Mouse (Mus musculus) MN1 (cell line): ENCODE results near the gene Olfr792.

Experiments used
- DNase-seq: peaks from one replicate; pipeline ENCODE4 v3.0.0-alpha.2; 2016; ENCODE audit warnings: low spot score

The Olfr792 gene

DNA sequence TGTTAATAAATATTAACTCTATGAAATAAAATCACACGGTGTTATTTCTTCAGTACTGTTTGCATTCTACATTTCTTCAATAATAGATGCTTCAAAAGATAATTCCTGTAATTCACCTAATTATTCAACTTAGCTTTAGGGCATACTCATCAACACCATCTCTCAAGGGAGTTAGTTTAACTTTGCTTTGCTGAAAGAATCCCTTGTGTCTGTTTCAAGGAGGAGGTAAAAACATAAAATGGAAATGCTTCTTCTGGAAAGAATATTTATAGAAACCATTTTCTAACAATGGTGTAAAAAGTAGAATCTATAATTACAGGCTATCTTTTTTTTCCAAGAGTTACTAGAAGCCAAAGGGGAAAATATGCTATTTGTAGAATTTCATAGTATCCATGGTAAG lies at the start of gene Olfr792:
Gene Olfr792 (plus strand): TSS at position 301 of the 400 bp plus-strand sequence.
- DNase-seq: no peak

DNA sequence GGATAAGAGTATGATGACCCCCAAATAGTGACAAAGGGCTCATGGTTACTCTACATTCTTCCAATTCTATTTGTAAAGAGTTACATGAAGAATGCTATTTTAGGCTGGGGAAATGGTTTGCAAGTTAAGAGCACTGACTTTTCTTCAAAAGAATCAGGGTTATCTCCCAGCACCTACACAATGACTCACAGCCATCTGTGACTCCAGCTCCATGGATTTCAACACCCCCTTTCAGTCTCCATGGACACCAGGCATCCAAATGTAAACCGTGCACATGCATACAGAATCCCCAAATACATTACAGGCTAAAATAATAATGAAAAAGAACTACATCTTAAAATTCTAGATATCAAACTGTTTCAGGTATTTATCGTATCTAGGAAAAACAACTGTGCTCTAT lies 48.9 kb upstream of the Olfr792 start:
- no peak for DNase-seq

DNA sequence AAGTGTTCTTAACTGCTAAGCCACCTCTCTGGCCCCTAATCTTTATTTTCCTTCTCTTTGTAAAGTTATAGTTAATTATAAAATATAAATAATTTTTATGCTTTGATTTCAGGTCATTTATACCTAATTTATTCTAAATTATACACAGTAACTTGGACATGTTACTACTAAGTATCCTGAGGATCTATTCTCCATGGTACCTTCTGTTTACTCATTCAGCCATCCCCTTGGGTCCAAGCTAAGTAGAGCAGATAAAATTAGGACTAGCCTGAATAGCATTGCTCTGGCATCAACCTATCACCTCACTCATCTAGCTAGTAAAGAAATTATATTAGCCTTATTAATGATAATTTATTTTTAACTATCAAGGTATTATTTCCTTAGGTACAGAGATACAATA lies 40.8 kb upstream of the Olfr792 start, which contains the start of gene Olfr790:
Gene Olfr790 (plus strand): TSS at position 301 of the 400 bp plus-strand sequence.
- no peak for DNase-seq

DNA sequence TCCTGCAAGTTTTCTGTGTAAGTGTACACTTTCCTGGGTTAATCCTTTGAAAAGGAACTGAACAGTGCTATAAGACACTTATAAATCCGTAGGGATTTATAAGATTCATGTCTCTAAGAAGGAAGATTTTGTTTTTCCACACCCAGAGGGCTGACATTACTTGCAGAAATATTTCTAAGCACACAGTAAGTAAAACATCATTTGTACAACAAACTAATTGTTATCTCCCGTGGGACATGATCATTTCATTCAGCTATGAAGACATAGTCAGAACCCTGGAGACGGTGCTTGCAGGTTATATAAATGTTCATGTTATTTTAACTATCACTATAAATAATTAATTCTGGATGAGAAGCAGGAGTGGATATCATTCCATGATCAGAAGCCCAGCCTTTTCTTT lies 17.5 kb upstream of the Olfr792 start, which contains the start of gene Olfr791:
Gene Olfr791 (plus strand): TSS at position 301 of the 400 bp plus-strand sequence.
- no peak for DNase-seq

DNA sequence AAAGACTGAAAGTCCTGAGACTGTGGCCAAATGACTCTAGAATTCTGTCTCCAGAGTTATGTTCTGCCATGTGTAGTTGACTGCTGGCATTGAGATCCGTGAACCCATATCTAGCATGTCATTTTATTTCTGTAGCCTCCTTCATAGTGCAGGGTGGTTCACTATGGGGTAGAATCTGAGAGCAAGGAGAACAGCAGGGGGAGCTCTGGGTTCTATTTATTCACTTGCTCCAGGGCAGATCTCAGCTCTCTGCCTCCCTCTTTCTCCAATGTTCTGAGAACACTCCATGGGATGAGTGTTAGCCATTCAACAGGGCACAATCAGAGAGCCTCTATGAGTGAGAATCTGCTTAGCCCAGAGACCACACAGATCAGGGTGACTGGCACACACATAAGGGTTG lies 10.4 kb downstream of the Olfr792 start:
- DNase-seq: no peak

DNA sequence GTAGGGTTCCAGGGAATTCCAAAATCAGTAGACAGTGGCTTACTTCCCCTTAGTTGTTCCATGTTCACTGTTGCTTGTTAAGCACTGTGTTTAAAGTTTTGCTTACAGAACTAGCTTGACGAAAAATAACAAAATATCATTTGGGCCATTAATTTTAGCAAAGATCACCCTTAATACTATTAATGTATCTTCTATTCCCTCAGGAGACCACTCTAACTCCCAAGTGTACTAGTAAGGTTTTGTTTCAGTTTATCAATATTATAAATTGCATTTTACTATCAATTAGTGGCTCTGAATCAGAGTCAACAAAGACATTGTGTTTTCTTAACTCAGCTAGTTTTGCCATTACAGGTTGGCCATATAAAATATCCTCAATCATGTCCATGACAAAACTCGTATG lies 28.4 kb downstream of the Olfr792 start, which contains the start of gene Olfr794:
Gene Olfr794 (plus strand): TSS at position 301 of the 400 bp plus-strand sequence.
- DNase-seq: no peak

DNA sequence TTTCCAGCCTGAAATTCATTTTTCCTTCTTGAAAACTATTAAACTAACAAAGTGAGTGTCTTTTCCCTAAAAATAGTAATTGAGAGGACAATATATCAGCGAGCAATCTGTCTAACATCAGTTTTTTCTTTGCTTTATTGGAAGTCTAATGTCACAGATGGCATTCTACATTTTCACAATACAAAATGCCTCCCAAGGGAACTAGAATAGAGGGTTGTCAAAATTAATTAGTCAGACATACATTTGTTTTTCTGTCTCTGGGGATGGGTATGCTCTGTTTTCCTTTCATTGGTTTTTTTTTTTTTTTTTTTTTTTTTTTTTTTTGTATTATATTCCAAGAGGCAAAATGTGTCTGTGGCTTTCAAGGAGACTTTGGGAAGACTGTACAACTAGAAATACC lies 38.1 kb downstream of the Olfr792 start:
- no peak for DNase-seq
